Mouse (Mus musculus): ENCODE measurements around the gene Cd207.

DNA sequence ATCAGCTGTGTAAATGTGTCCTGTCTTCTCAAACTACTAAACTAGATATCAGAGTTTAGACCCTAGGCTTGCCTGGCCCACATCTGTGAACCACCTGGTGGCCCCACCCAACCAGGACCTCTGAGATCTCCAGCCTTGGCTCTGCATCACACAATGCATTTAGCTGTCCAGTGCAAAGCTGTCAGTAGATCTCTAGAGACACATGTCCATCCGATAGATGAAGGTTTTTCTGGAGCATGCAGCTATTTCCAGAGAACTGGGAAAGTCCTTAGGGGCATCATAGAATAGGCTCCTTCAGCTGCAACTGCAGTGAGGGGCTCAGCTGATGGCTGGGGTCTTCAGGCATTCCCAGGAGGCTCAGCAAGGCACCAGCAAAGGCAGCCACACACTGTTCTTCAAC lies 26.6 kb upstream of the Cd207 start:
- TF ChIP-seq GATA1 (IDR thresholded peaks at IDR 0.05; ENCODE audit: low read length) (no peak), TAL1 (IDR thresholded peaks at IDR 0.05; ENCODE audit: low read length) (no peak)

Measured in erythroblast, embryonic 14.5 days (primary cell).